Mouse (Mus musculus) CH12.LX (cell line): ENCODE data around the gene 1110017D15Rik. TPM values are rescaled to one million over a fixed set of nuclear protein-coding genes. Genes with fewer than 3 reads are reported as not detected.

Experiments
- DNase-seq: peaks from one replicate; pipeline ENCODE4 v3.0.0-alpha.2; 2013; ENCODE audit errors: extremely low read depth
- H3K27ac ChIP-seq: 2 replicates; pipeline ENCODE4 v1.5.1; 2012; ENCODE audit warnings: low read depth, mild to moderate bottlenecking, control low read depth, moderate library complexity; ENCODE audit not compliant: insufficient read depth
- H3K27me3 ChIP-seq: replicated peaks from 2 replicates; pipeline ENCODE3; 2012; ENCODE audit warnings: inconsistent platforms
- H3K36me3 ChIP-seq, 2 experiments: replicated peaks in 1 of 2; 2 replicates each; pipeline versions ENCODE3 to v1.6.1; 2012; ENCODE audit warnings: inconsistent platforms in 1 of 2, low read length in 1 of 2, mild to moderate bottlenecking in 1 of 2, mixed read lengths in 1 of 2, moderate library complexity in 1 of 2; ENCODE audit not compliant: control insufficient read depth in 1 of 2, insufficient read depth in 1 of 2
- H3K4me1 ChIP-seq, 2 experiments: 2 replicates each; pipeline ENCODE4 v1.6.1; 2012; ENCODE audit warnings: inconsistent platforms in 1 of 2, moderate library complexity in 1 of 2; ENCODE audit not compliant: insufficient read depth in 2 of 2, control insufficient read depth in 1 of 2
- H3K4me2 ChIP-seq: 2 replicates; pipeline ENCODE4 v1.6.1; 2012; ENCODE audit warnings: low read depth, mild to moderate bottlenecking, control low read depth; ENCODE audit not compliant: poor library complexity, insufficient read depth, severe bottlenecking
- H3K4me3 ChIP-seq, 3 experiments: fragments of 150-350 bp in 1 of 3; sonication (generic) in 1 of 3; replicated peaks in 1 of 3; 2 replicates each; pipeline versions ENCODE3 to v1.5.1; 2011 to 2012; ENCODE audit warnings: low read depth in 2 of 3, low read length in 2 of 3, mild to moderate bottlenecking in 2 of 3, moderate library complexity in 2 of 3, control low read depth in 1 of 3, improper control_type of control experiment in 1 of 3, inconsistent platforms in 1 of 3, mixed read lengths in 1 of 3; ENCODE audit not compliant: poor library complexity in 1 of 3
- H3K79me2 ChIP-seq: replicated peaks from 2 replicates; pipeline ENCODE4 v1.6.1; 2012; ENCODE audit warnings: mild to moderate bottlenecking, moderate library complexity; ENCODE audit not compliant: control insufficient read depth, poor library complexity, insufficient read depth, severe bottlenecking; ENCODE audit errors: extremely low read depth
- H3K9ac ChIP-seq: 2 replicates; pipeline ENCODE4 v1.6.1; 2012; ENCODE audit warnings: low read depth, mild to moderate bottlenecking, control low read depth, moderate library complexity; ENCODE audit not compliant: insufficient read depth
- H3K9me3 ChIP-seq: replicated peaks from 2 replicates; pipeline ENCODE3; 2012; ENCODE audit warnings: low read length, inconsistent platforms, mixed read lengths
- BHLHE40 ChIP-seq: IDR thresholded peaks from 2 replicates; pipeline ENCODE4 v1.6.1; 2011; ENCODE audit warnings: mild to moderate bottlenecking, low read depth, low read length, improper control_type of control experiment
- CHD2 ChIP-seq: IDR thresholded peaks from 2 replicates; pipeline ENCODE4 v1.6.1; 2011; ENCODE audit warnings: low read length, improper control_type of control experiment
- CTCF ChIP-seq, 2 experiments: IDR thresholded peaks in 1 of 2; conservative IDR thresholded peaks in 1 of 2; 2 replicates each; pipeline ENCODE4 v1.5.1; 2011 to 2012; ENCODE audit warnings: low read depth in 2 of 2, low read length in 2 of 2, improper control_type of control experiment in 1 of 2, inconsistent platforms in 1 of 2, mild to moderate bottlenecking in 1 of 2, moderate library complexity in 1 of 2
- EP300 ChIP-seq: IDR thresholded peaks from 2 replicates; pipeline ENCODE4 v1.6.1; 2011; ENCODE audit warnings: low read length, improper control_type of control experiment
- GABPA ChIP-seq: IDR thresholded peaks from 2 replicates; pipeline ENCODE4 v1.6.1; 2012; ENCODE audit warnings: low read depth, low read length, improper control_type of control experiment, inconsistent platforms; ENCODE audit not compliant: insufficient replicate concordance
- IRF4 ChIP-seq: IDR thresholded peaks from 2 replicates; pipeline ENCODE4 v1.6.1; 2014; ENCODE audit warnings: low read depth, mild to moderate bottlenecking, inconsistent platforms, low read length, improper control_type of control experiment
- JUN ChIP-seq: IDR thresholded peaks from 2 replicates; pipeline ENCODE4 v1.6.1; 2011; ENCODE audit warnings: low read depth, mild to moderate bottlenecking, low read length, improper control_type of control experiment, moderate library complexity; ENCODE audit not compliant: insufficient read depth
- JUND ChIP-seq: conservative IDR thresholded peaks from 2 replicates; pipeline ENCODE4 v1.6.1; 2011; ENCODE audit warnings: low read depth, low read length, improper control_type of control experiment
- MAFK ChIP-seq: IDR thresholded peaks from 2 replicates; pipeline ENCODE4 v1.6.1; 2011; ENCODE audit warnings: low read length, improper control_type of control experiment; ENCODE audit not compliant: insufficient replicate concordance
- MAZ ChIP-seq: IDR thresholded peaks from 2 replicates; pipeline ENCODE4 v1.6.1; 2012; ENCODE audit warnings: low read depth, mild to moderate bottlenecking, inconsistent platforms, low read length, improper control_type of control experiment, moderate library complexity
- POLR2A ChIP-seq: IDR thresholded peaks from 2 replicates; pipeline ENCODE4 v1.6.1; 2011; ENCODE audit warnings: low read depth, mild to moderate bottlenecking, improper control_type of control experiment, low read length
- POLR2AphosphoS2 ChIP-seq: IDR thresholded peaks from 2 replicates; pipeline ENCODE4 v1.6.1; 2011; ENCODE audit warnings: low read depth, low read length, improper control_type of control experiment
- RAD21 ChIP-seq: IDR thresholded peaks from 2 replicates; pipeline ENCODE4 v1.6.1; 2011; ENCODE audit warnings: low read depth, mild to moderate bottlenecking, low read length, improper control_type of control experiment, moderate library complexity
- RCOR1 ChIP-seq: conservative IDR thresholded peaks from 2 replicates; pipeline ENCODE4 v1.6.1; 2012; ENCODE audit warnings: low read depth, mild to moderate bottlenecking, inconsistent platforms, low read length, improper control_type of control experiment
- SMC3 ChIP-seq: IDR thresholded peaks from 2 replicates; pipeline ENCODE4 v1.6.1; 2011; ENCODE audit warnings: low read depth, low read length, improper control_type of control experiment
- TBP ChIP-seq: conservative IDR thresholded peaks from 2 replicates; pipeline ENCODE4 v1.6.1; 2011; ENCODE audit warnings: low read depth, low read length, improper control_type of control experiment
- USF1 ChIP-seq: IDR thresholded peaks from 2 replicates; pipeline ENCODE4 v1.6.1; 2014; ENCODE audit warnings: low read depth, mild to moderate bottlenecking, inconsistent platforms, low read length, improper control_type of control experiment
- USF2 ChIP-seq: conservative IDR thresholded peaks from 2 replicates; pipeline ENCODE4 v1.6.1; 2011; ENCODE audit warnings: low read depth, low read length, improper control_type of control experiment
- ZC3H11A ChIP-seq: IDR thresholded peaks from 2 replicates; pipeline ENCODE4 v1.6.1; 2012; ENCODE audit warnings: low read depth, mild to moderate bottlenecking, inconsistent platforms, low read length, improper control_type of control experiment
- ZKSCAN1 ChIP-seq: IDR thresholded peaks from 2 replicates; pipeline ENCODE4 v1.6.1; 2012; ENCODE audit warnings: low read depth, inconsistent platforms, low read length, improper control_type of control experiment, borderline replicate concordance
- ZNF384 ChIP-seq: IDR thresholded peaks from 2 replicates; pipeline ENCODE4 v1.6.1; 2012; ENCODE audit warnings: low read depth, low read length, improper control_type of control experiment, inconsistent platforms
- dilution Hi-C: fragments of 300-500 bp; cut with MboI; formaldehyde crosslinking; loops from 2 replicates; pipeline ENCODE4 v1.14.3; 2020; ENCODE audit warnings: low sequenced_read_pairs; ENCODE audit not compliant: extremely low pct_unique_long_range_greater_than_20kb, extremely low pct_ligation_motif_present
- in situ Hi-C: fragments of 300-500 bp; cut with MboI; formaldehyde crosslinking; loops from 3 replicates; pipeline ENCODE4 v1.14.3; 2019; ENCODE audit warnings: low sequenced_read_pairs, low pct_ligation_motif_present, low pct_unique_long_range_greater_than_20kb, mixed read lengths
- polyA plus RNA-seq: library from polyadenylated mRNA; unstranded; fragments of >175 nt; gene quantifications from 2 replicates; pipeline ENCODE4 v1.2.1, GENCODE M21; 2012; ENCODE audit warnings: low read depth; ENCODE audit not compliant: insufficient read length
- total RNA-seq, 2 experiments: library from RNA; depleted of rRNA; stranded (reverse); fragments of 300-350 nt in 1 of 2; fragments of >200 nt in 1 of 2; gene quantifications; 2 replicates each; pipeline ENCODE4 v1.2.3; 2012 to 2014

The 1110017D15Rik gene
- total and polyA plus RNA-seq, 3 experiments: not detected

DNA sequence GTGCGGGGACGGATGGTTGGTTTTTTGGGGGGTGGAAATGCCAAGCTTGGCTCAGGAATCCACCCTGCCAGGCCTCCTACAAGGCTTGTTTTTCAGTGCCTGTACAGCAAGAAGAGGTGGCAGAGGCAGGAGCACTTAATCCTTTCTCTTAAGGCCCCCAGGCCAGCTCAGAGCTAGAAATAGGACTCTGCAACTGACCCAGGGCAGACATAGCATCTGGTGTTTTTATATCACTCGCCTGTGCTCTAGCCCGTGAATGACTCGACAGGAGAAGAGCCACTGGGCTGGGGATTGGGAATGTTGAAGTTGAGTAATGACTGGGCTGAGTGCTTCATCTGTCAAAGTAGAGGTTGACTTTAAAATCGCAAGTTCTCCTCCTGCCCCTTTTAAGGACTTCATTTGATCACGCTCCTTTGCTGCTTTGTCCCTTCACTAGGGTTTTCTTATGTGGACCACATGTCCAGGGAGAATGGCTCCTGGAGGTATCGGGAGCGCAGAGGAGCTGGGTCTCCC, 39.4 kb downstream of the 1110017D15Rik start:
- no peaks in the 10 kb centered on the region for H3K27me3 ChIP-seq
- TF ChIP-seq GABPA: no peak
- TF ChIP-seq SMC3: no peak
- no peak for TF ChIP-seq ZC3H11A
- no peak for TF ChIP-seq TBP
- no peak for TF ChIP-seq POLR2AphosphoS2
- TF ChIP-seq BHLHE40: no peak
- no peak for TF ChIP-seq USF1
- in situ Hi-C loops: no loop called here
- no peak overlapping the region for H3K4me3 ChIP-seq
- no peaks in the 10 kb centered on the region for H3K79me2 ChIP-seq
- no peak overlapping the region for H3K27ac ChIP-seq
- no peak overlapping the region for H3K9ac ChIP-seq
- dilution Hi-C loops: no loop called here
- H3K4me2 ChIP-seq: no peak overlapping the region
- no peaks in the 10 kb centered on the region for H3K9me3 ChIP-seq
- H3K36me3 ChIP-seq: peaks cover 8 to 41% of the 10 kb centered on the region in 2 experiments
- DNase-seq: no peak
- H3K4me1 ChIP-seq: no peaks in the 10 kb centered on the region

DNA sequence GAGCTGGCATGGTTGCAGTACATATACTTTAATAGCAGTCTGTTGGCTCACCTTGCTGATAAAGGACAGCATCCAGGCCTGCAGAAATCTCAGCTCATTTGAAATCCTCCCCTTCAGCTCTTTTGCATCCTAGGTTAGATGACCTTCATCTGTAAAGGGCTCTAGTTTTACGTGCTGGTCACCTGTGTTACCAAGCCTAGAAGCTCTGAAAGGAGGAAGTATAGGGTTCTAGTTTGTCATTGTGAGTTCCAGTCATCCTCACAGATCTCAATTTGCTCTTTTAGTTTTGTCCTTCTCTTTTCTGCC, 45.8 kb downstream of the 1110017D15Rik start:
- Histone ChIP-seq H3K27me3 (no peaks in the 10 kb centered on the region), H3K9ac (no peak overlapping the region), H3K4me3 (no peak overlapping the region), H3K79me2 (no peaks in the 10 kb centered on the region), H3K9me3 (no peaks in the 10 kb centered on the region), H3K4me1 (peaks cover 0 to 4% of the 10 kb centered on the region in 2 experiments; a peak in 1 of 4 replicates), H3K36me3 (peaks cover 0 to 2% of the 10 kb centered on the region in 2 experiments), H3K4me2 (no peak overlapping the region), H3K27ac (no peak overlapping the region)
- no peak for DNase-seq
- dilution Hi-C loops (no loop called here), in situ Hi-C loops (no loop called here)
- no peak for TF ChIP-seq JUND
- TF ChIP-seq ZKSCAN1: no peak
- TF ChIP-seq RCOR1: no peak
- TF ChIP-seq EP300: no peak
- no peak for TF ChIP-seq USF2
- no peak for TF ChIP-seq CHD2
- TF ChIP-seq CTCF (conservative IDR thresholded peaks at IDR 0.05 in 1 of 2, IDR thresholded peaks at IDR 0.05 in 1 of 2; ENCODE audit: low read depth in 2 of 2, low read length in 2 of 2): no peak
- TF ChIP-seq MAZ: no peak
- no peak for TF ChIP-seq IRF4
- no peak for TF ChIP-seq GABPA
- TF ChIP-seq MAFK: no peak
- TF ChIP-seq RAD21: no peak
- TF ChIP-seq ZNF384: no peak
- no peak for TF ChIP-seq POLR2A
- no peak for TF ChIP-seq JUN
